Mouse (Mus musculus): ENCODE results near the gene Chd2. TPM values are rescaled to one million over a fixed set of nuclear protein-coding genes. Genes with fewer than 3 reads are reported as not detected.

Gene Chd2
- polyA plus RNA-seq, 1 experiment from 2014 or later: 47.8 TPM

- 86% methylated on average over 2 of the region's 2 CpGs for WGBS
- no peak for DNase-seq (ENCODE audit: low spot score)
- no peak overlapping the region for H3K27ac ChIP-seq (replicated peaks; ENCODE audit: low read depth, low read length)
- ATAC-seq (replicated peaks; ENCODE audit: insufficient number of reproducible peaks, low FRiP score, low TSS enrichment, low read depth): no peak
- no peaks in the 10 kb centered on the region for H3K4me1 ChIP-seq (ENCODE audit: control insufficient read depth, insufficient read depth, low read length)
- no peak overlapping the region for H3K4me2 ChIP-seq (ENCODE audit: low read depth, low read length)
- H3K36me3 ChIP-seq (replicated peaks; ENCODE audit: control insufficient read depth, insufficient read depth, low read depth, low read length): peaks cover 31% of the 10 kb centered on the region
- H3K9me3 ChIP-seq (replicated peaks; ENCODE audit: control insufficient read depth, low read length): no peaks in the 10 kb centered on the region
- no peak overlapping the region for H3K9ac ChIP-seq (replicated peaks; ENCODE audit: low read length)
- no peak overlapping the region for H3K4me3 ChIP-seq (ENCODE audit: low read depth, low read length)
- no peaks in the 10 kb centered on the region for H3K27me3 ChIP-seq (ENCODE audit: control insufficient read depth, insufficient read depth, low read length)
Measured at GRCm38 (mm10) chr7:73463546-73463945, 78.1 kb downstream of the Chd2 start.

- H3K9ac ChIP-seq (replicated peaks; ENCODE audit: low read length): no peak overlapping the region
- no peak for DNase-seq (ENCODE audit: low spot score)
- WGBS: 83% methylated on average over 12 of the region's 12 CpGs
- no peaks in the 10 kb centered on the region for H3K27me3 ChIP-seq (ENCODE audit: control insufficient read depth, insufficient read depth, low read length)
- H3K9me3 ChIP-seq (replicated peaks; ENCODE audit: control insufficient read depth, low read length): no peaks in the 10 kb centered on the region
- H3K36me3 ChIP-seq (replicated peaks; ENCODE audit: control insufficient read depth, insufficient read depth, low read depth, low read length): peaks cover 33% of the 10 kb centered on the region
- no peaks in the 10 kb centered on the region for H3K4me1 ChIP-seq (ENCODE audit: control insufficient read depth, insufficient read depth, low read length)
- no peak overlapping the region for H3K4me2 ChIP-seq (ENCODE audit: low read depth, low read length)
- ATAC-seq (replicated peaks; ENCODE audit: insufficient number of reproducible peaks, low FRiP score, low TSS enrichment, low read depth): no peak
- H3K4me3 ChIP-seq (ENCODE audit: low read depth, low read length): no peak overlapping the region
- no peak overlapping the region for H3K27ac ChIP-seq (replicated peaks; ENCODE audit: low read depth, low read length)
Measured at GRCm38 (mm10) chr7:73454113-73454512, 87.5 kb downstream of the Chd2 start.

- no peak overlapping the region for H3K4me3 ChIP-seq (ENCODE audit: low read depth, low read length)
- H3K27ac ChIP-seq (replicated peaks; ENCODE audit: low read depth, low read length): no peak overlapping the region
- H3K27me3 ChIP-seq (ENCODE audit: control insufficient read depth, insufficient read depth, low read length): no peaks in the 10 kb centered on the region
- WGBS: 94% methylated on average over 3 of the region's 3 CpGs
- no peaks in the 10 kb centered on the region for H3K4me1 ChIP-seq (ENCODE audit: control insufficient read depth, insufficient read depth, low read length)
- no peak overlapping the region for H3K4me2 ChIP-seq (ENCODE audit: low read depth, low read length)
- H3K9me3 ChIP-seq (replicated peaks; ENCODE audit: control insufficient read depth, low read length): no peaks in the 10 kb centered on the region
- ATAC-seq (replicated peaks; ENCODE audit: insufficient number of reproducible peaks, low FRiP score, low TSS enrichment, low read depth): no peak
- H3K36me3 ChIP-seq (replicated peaks; ENCODE audit: control insufficient read depth, insufficient read depth, low read depth, low read length): peaks cover 33% of the 10 kb centered on the region
- H3K9ac ChIP-seq (replicated peaks; ENCODE audit: low read length): no peak overlapping the region
- no peak for DNase-seq (ENCODE audit: low spot score)
Measured at GRCm38 (mm10) chr7:73452187-73452808, 89.3 kb downstream of the Chd2 start.

GRCm38 (mm10) chr7:73451594-73451993 lies 90.0 kb downstream of the Chd2 start:
- Histone ChIP-seq H3K9ac (replicated peaks; ENCODE audit: low read length) (no peak overlapping the region), H3K4me2 (ENCODE audit: low read depth, low read length) (no peak overlapping the region), H3K27ac (replicated peaks; ENCODE audit: low read depth, low read length) (no peak overlapping the region), H3K4me1 (ENCODE audit: control insufficient read depth, insufficient read depth, low read length) (no peaks in the 10 kb centered on the region), H3K36me3 (replicated peaks; ENCODE audit: control insufficient read depth, insufficient read depth, low read depth, low read length) (peaks cover 33% of the 10 kb centered on the region), H3K27me3 (ENCODE audit: control insufficient read depth, insufficient read depth, low read length) (no peaks in the 10 kb centered on the region), H3K4me3 (ENCODE audit: low read depth, low read length) (no peak overlapping the region), H3K9me3 (replicated peaks; ENCODE audit: control insufficient read depth, low read length) (no peaks in the 10 kb centered on the region)
- ATAC-seq (replicated peaks; ENCODE audit: insufficient number of reproducible peaks, low FRiP score, low TSS enrichment, low read depth) (no peak), DNase-seq (ENCODE audit: low spot score) (no peak)
- 94% methylated on average over 4 of the region's 4 CpGs for WGBS

GRCm38 (mm10) chr7:73442246-73442645 lies 99.4 kb downstream of the Chd2 start:
- Histone ChIP-seq H3K9me3 (replicated peaks; ENCODE audit: control insufficient read depth, low read length) (no peaks in the 10 kb centered on the region), H3K36me3 (replicated peaks; ENCODE audit: control insufficient read depth, insufficient read depth, low read depth, low read length) (peaks cover 35% of the 10 kb centered on the region), H3K9ac (replicated peaks; ENCODE audit: low read length) (no peak overlapping the region), H3K27ac (replicated peaks; ENCODE audit: low read depth, low read length) (no peak overlapping the region), H3K4me1 (ENCODE audit: control insufficient read depth, insufficient read depth, low read length) (no peaks in the 10 kb centered on the region), H3K4me3 (ENCODE audit: low read depth, low read length) (no peak overlapping the region), H3K4me2 (ENCODE audit: low read depth, low read length) (no peak overlapping the region), H3K27me3 (ENCODE audit: control insufficient read depth, insufficient read depth, low read length) (no peaks in the 10 kb centered on the region)
- ATAC-seq (replicated peaks; ENCODE audit: insufficient number of reproducible peaks, low FRiP score, low TSS enrichment, low read depth): no peak
- 95% methylated on average over 4 of the region's 4 CpGs for WGBS
- DNase-seq (ENCODE audit: low spot score): no peak

- Histone ChIP-seq H3K9ac (replicated peaks; ENCODE audit: low read length) (no peak overlapping the region), H3K4me3 (ENCODE audit: low read depth, low read length) (no peak overlapping the region), H3K4me2 (ENCODE audit: low read depth, low read length) (no peak overlapping the region), H3K27me3 (ENCODE audit: control insufficient read depth, insufficient read depth, low read length) (no peaks in the 10 kb centered on the region), H3K36me3 (replicated peaks; ENCODE audit: control insufficient read depth, insufficient read depth, low read depth, low read length) (peaks cover 35% of the 10 kb centered on the region), H3K4me1 (ENCODE audit: control insufficient read depth, insufficient read depth, low read length) (no peaks in the 10 kb centered on the region), H3K27ac (replicated peaks; ENCODE audit: low read depth, low read length) (no peak overlapping the region), H3K9me3 (replicated peaks; ENCODE audit: control insufficient read depth, low read length) (no peaks in the 10 kb centered on the region)
- ATAC-seq (replicated peaks; ENCODE audit: insufficient number of reproducible peaks, low FRiP score, low TSS enrichment, low read depth): no peak
- no peak for DNase-seq (ENCODE audit: low spot score)
- WGBS: 92% methylated on average over 3 of the region's 3 CpGs
Measured at GRCm38 (mm10) chr7:73441802-73442201, 99.8 kb downstream of the Chd2 start.

- Histone ChIP-seq H3K36me3 (replicated peaks; ENCODE audit: control insufficient read depth, insufficient read depth, low read depth, low read length) (peaks cover 19% of the 10 kb centered on the region), H3K4me3 (ENCODE audit: low read depth, low read length) (no peak overlapping the region), H3K9me3 (replicated peaks; ENCODE audit: control insufficient read depth, low read length) (no peaks in the 10 kb centered on the region), H3K4me2 (ENCODE audit: low read depth, low read length) (no peak overlapping the region), H3K27ac (replicated peaks; ENCODE audit: low read depth, low read length) (no peak overlapping the region), H3K9ac (replicated peaks; ENCODE audit: low read length) (no peak overlapping the region), H3K4me1 (ENCODE audit: control insufficient read depth, insufficient read depth, low read length) (no peaks in the 10 kb centered on the region), H3K27me3 (ENCODE audit: control insufficient read depth, insufficient read depth, low read length) (no peaks in the 10 kb centered on the region)
- 78% methylated on average over 12 of the region's 12 CpGs for WGBS
- ATAC-seq (replicated peaks; ENCODE audit: insufficient number of reproducible peaks, low FRiP score, low TSS enrichment, low read depth) (0 out of 2 replicates have a peak, but pooled peaks have one; percentile 29), DNase-seq (ENCODE audit: low spot score) (no peak)
Measured at GRCm38 (mm10) chr7:73435685-73436084, 105.9 kb downstream of the Chd2 start.

- Histone ChIP-seq H3K4me3 (ENCODE audit: low read depth, low read length) (no peak overlapping the region), H3K27me3 (ENCODE audit: control insufficient read depth, insufficient read depth, low read length) (no peaks in the 10 kb centered on the region), H3K4me1 (ENCODE audit: control insufficient read depth, insufficient read depth, low read length) (no peaks in the 10 kb centered on the region), H3K36me3 (replicated peaks; ENCODE audit: control insufficient read depth, insufficient read depth, low read depth, low read length) (peaks cover 9% of the 10 kb centered on the region), H3K9ac (replicated peaks; ENCODE audit: low read length) (no peak overlapping the region), H3K4me2 (ENCODE audit: low read depth, low read length) (no peak overlapping the region), H3K27ac (replicated peaks; ENCODE audit: low read depth, low read length) (no peak overlapping the region), H3K9me3 (replicated peaks; ENCODE audit: control insufficient read depth, low read length) (no peaks in the 10 kb centered on the region)
- WGBS: 94% methylated on average over 2 of the region's 2 CpGs
- DNase-seq (ENCODE audit: low spot score): no peak
- no peak for ATAC-seq (replicated peaks; ENCODE audit: insufficient number of reproducible peaks, low FRiP score, low TSS enrichment, low read depth)
Measured at GRCm38 (mm10) chr7:73434336-73434677, 107.3 kb downstream of the Chd2 start.
